Mouse (Mus musculus) liver, embryonic 13.5 days (tissue): ENCODE measurements around the gene Dntt. TPM values are rescaled to one million over a fixed set of nuclear protein-coding genes. Genes with fewer than 3 reads are reported as not detected.
A peak's percentile ranks its signal among the peaks of the same experiment; 100 is the strongest.

Experiments used
- ATAC-seq: fragments of 200-750 bp; cut with Nextera tagmentation; 2 replicates; pipeline ENCODE4 v1.8.0; 2017; ENCODE audit warnings: low read depth, mild to moderate bottlenecking, moderate number of reproducible peaks, moderate library complexity
- DNase-seq: peaks from one replicate; pipeline ENCODE4 v3.0.0; 2022
- H3K27ac ChIP-seq: fragments of 300-500 bp; sonication (generic); 2 replicates; pipeline ENCODE4 v1.5.1; 2015; ENCODE audit warnings: moderate library complexity, mild to moderate bottlenecking, inconsistent platforms
- H3K27me3 ChIP-seq: fragments of 300-500 bp; sonication (generic); 2 replicates; pipeline ENCODE4 v1.6.1; 2015; ENCODE audit warnings: mild to moderate bottlenecking, inconsistent platforms
- H3K36me3 ChIP-seq: fragments of 300-500 bp; sonication (generic); 2 replicates; pipeline ENCODE4 v1.6.1; 2015; ENCODE audit warnings: mild to moderate bottlenecking, inconsistent platforms
- H3K4me1 ChIP-seq: fragments of 300-500 bp; sonication (generic); replicated peaks from 2 replicates; pipeline ENCODE4 v1.6.1; 2015; ENCODE audit warnings: inconsistent platforms
- H3K4me2 ChIP-seq: fragments of 300-500 bp; sonication (generic); 2 replicates; pipeline ENCODE4 v1.6.1; 2015; ENCODE audit warnings: inconsistent platforms, mild to moderate bottlenecking, moderate library complexity
- H3K4me3 ChIP-seq: fragments of 300-500 bp; sonication (generic); replicated peaks from 2 replicates; pipeline ENCODE4 v1.5.1; 2015; ENCODE audit warnings: mild to moderate bottlenecking, inconsistent platforms
- H3K9ac ChIP-seq: fragments of 300-500 bp; sonication (generic); 2 replicates; pipeline ENCODE4 v1.6.1; 2015; ENCODE audit warnings: mild to moderate bottlenecking, inconsistent platforms
- H3K9me3 ChIP-seq: fragments of 300-500 bp; sonication (generic); replicated peaks from 2 replicates; pipeline ENCODE4 v1.6.1; 2016; ENCODE audit warnings: inconsistent platforms
- WGBS: fragments of 180-500 bp; shearing (Covaris S2); methylation state at CpG from one replicate; pipeline ENCODE4 v1.1.7; 2015; ENCODE audit not compliant: insufficient replicate concordance; 5-methylcytosine and 5-hydroxymethylcytosine counted together
- polyA plus RNA-seq: library from polyadenylated mRNA; unstranded; fragments of >200 nt; fragmentation: Nextera tagmentation; extraction: Ambion mirVana; gene quantifications from 2 replicates; pipeline ENCODE4 v1.2.1, GENCODE M21; 2015

Gene Dntt
- polyA plus RNA-seq, 1 experiment from 2014 or later, result 0.07 TPM

DNA sequence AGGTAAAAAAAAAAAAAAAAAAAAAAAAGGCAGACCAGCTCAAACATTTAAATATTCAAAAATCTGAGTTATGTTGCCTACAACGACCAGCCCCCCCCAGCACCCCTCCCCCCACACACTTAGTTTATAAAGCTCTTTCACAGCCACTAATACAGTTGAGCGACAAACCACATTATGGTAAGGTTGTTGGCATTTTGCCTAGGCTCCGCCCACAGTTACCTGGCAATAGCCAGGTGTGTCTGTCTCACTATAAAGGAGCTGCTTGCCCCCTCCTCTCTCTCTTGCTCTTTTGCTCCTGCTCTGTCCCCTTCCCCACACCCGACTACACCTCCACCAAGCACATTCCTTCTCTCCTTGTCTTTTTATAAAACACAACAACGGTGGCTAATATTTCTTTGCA lies 17.4 kb upstream of the Dntt start:
- Histone ChIP-seq H3K4me1 (peaks cover 6% of the 10 kb centered on the region), H3K27ac (no peak overlapping the region), H3K4me2 (no peak overlapping the region), H3K36me3 (no peaks in the 10 kb centered on the region), H3K9me3 (no peaks in the 10 kb centered on the region), H3K9ac (no peak overlapping the region), H3K27me3 (peaks cover 29% of the 10 kb centered on the region), H3K4me3 (no peak overlapping the region)
- WGBS, result 25% methylated on average over 5 of the region's 5 CpGs
- no peak for ATAC-seq
- no peak for DNase-seq

DNA sequence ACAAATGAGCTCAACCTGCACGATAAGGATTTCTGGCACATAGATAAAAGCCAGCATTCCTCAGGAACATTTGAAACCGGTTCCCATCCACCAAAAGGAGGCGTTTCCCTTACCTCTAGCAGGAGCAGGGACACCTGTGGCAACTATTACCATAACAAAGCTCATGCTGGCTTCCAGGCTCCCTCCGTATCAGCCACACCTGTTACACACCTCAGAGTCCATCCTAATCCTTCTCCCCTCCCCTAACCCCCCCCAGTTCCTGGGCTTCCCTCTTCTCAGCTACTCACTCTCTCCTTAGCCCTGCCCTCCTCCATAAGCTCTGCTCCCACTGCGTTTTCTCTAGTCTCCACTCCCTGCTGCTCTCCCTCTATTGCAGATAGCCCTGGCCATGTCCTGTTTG lies 15.5 kb upstream of the Dntt start:
- ATAC-seq (no peak), DNase-seq (no peak)
- Histone ChIP-seq H3K4me3 (no peak overlapping the region), H3K9ac (no peak overlapping the region), H3K27me3 (peaks cover 27% of the 10 kb centered on the region), H3K4me1 (peaks cover 6% of the 10 kb centered on the region), H3K27ac (no peak overlapping the region), H3K36me3 (no peaks in the 10 kb centered on the region), H3K9me3 (no peaks in the 10 kb centered on the region), H3K4me2 (no peak overlapping the region)
- WGBS, result 9% methylated on average over 5 of the region's 5 CpGs

DNA sequence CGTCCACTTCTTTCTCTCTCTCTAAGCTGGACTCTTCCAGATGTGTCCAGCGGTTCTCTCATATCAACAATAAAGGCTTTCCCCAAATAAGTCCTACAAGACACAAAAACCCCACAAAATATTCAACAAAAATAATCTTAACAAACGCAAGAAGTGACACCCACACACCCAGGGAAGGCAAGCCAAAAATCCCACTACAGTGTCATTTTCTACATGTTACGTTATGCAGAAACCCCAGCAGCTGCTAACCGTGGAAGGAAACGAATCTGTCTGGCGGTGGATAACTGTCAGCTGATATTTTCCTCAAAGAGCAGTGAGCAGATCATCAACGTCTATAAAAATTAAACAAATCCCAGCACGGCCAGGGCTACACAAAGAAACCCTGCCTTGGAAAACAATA lies 15.1 kb upstream of the Dntt start:
- WGBS, result 16% methylated on average over 9 of the region's 9 CpGs
- H3K4me2 ChIP-seq, result no peak overlapping the region
- H3K36me3 ChIP-seq, result no peaks in the 10 kb centered on the region
- no peaks in the 10 kb centered on the region for H3K9me3 ChIP-seq
- no peak for DNase-seq
- no peak overlapping the region for H3K4me3 ChIP-seq
- H3K9ac ChIP-seq, result no peak overlapping the region
- H3K4me1 ChIP-seq, result peaks cover 6% of the 10 kb centered on the region
- ATAC-seq, result no peak
- no peak overlapping the region for H3K27ac ChIP-seq
- H3K27me3 ChIP-seq, result peaks cover 29% of the 10 kb centered on the region

DNA sequence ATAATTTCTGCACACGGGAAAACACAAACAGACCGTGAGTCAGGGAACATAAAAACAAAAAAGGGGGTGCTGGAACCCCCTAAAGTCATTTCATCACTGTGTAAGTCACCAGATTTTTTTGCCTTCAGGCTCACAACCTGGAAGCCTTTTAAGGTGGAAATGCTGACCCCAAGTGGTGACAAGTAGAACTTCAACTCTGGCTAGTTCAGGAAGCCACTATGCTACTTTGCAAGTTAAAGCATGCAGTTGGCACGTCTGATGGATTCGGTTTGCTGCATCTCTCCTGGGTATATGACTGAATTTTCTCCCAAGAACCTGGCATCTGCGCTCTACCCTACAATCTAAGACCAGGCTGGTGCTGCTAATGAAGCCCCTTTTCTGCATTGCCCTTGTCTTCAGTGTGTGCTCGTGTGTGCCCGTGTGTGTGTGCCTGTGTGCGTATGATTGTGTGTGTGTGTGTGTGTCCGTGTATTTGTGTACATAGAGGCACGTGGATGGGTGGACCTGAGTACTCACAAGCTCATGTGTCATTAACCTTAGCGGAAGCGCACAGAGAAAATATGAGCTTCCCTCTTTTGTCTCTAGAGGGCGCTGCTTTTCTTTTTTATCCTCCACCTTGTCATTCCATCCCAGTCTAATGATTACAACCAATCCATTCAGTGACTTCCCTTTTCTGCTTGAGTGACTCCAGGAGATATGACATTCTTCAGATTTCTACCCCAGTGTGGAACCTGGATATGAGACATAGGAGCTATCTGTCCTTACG lies 12.9 kb upstream of the Dntt start:
- Histone ChIP-seq H3K27me3 (peaks cover 29% of the 10 kb centered on the region), H3K9me3 (no peaks in the 10 kb centered on the region), H3K9ac (0 out of 2 replicates have a peak overlapping the region, but pooled peaks have one; percentile 5), H3K27ac (no peak overlapping the region), H3K4me3 (peak overlapping the region; percentile 24), H3K4me1 (peaks cover 6% of the 10 kb centered on the region), H3K4me2 (peak overlapping the region; percentile 59), H3K36me3 (no peaks in the 10 kb centered on the region)
- DNase-seq, result peak; percentile 20
- no peak for ATAC-seq
- 12% methylated on average over 14 of the region's 14 CpGs for WGBS

DNA sequence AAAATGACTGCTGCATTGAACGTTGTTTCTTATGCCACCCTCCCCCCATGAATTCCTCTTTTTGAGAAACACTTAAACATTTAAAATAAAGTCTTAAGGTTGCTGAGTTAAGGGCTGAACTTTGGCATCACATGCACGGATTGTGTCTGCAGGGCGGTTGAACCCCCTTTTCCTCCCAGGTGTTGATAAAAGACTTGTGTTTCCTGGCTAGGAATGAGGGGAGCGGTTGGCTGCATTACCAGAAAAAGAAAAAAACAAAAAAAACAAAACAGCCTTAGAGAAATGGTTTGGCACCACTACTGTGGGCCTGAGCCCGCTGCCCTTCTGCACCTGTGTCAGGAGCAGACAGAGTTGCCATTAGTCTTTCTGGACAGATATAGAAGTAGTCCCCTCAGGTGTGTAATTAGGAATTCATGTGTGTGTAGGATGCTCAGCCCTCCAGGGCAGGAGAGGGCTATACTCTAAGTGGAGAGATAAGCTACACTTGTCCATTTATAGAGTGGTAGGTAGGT lies 9.9 kb upstream of the Dntt start:
- WGBS, result 52% methylated on average over 5 of the region's 5 CpGs
- Histone ChIP-seq H3K9me3 (no peaks in the 10 kb centered on the region), H3K4me1 (peaks cover 6% of the 10 kb centered on the region), H3K27me3 (peaks cover 14% of the 10 kb centered on the region), H3K36me3 (no peaks in the 10 kb centered on the region), H3K27ac (no peak overlapping the region), H3K4me3 (no peak overlapping the region), H3K4me2 (no peak overlapping the region), H3K9ac (no peak overlapping the region)
- DNase-seq (no peak), ATAC-seq (no peak)

DNA sequence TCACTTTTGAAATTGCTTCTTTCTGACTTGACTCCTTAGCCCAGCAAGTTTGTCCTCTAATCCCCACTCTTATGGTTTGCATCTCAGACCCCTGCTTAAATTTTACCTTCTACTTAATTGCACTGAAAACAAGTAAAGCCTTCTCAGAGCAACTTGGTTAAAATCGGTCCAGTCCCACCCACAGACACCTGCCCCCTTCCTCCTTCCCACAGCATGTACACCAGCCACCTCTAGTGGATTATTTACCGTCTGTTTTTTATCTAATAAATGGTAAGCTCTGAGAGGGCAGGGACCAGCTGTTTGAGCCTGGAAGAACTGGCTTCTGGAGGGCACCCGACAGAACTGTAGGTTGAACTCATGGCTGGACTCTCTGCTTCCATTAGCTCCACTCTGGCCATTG lies 8.5 kb upstream of the Dntt start:
- no peak overlapping the region for H3K9ac ChIP-seq
- no peak for DNase-seq
- no peak overlapping the region for H3K4me3 ChIP-seq
- H3K4me1 ChIP-seq, result peaks cover 6% of the 10 kb centered on the region
- H3K27ac ChIP-seq, result no peak overlapping the region
- H3K4me2 ChIP-seq, result no peak overlapping the region
- no peaks in the 10 kb centered on the region for H3K36me3 ChIP-seq
- H3K27me3 ChIP-seq, result peaks cover 5% of the 10 kb centered on the region; the same call in 1 of the 2 replicates
- H3K9me3 ChIP-seq, result no peaks in the 10 kb centered on the region
- 56% methylated on average over 3 of the region's 3 CpGs for WGBS
- ATAC-seq, result no peak

DNA sequence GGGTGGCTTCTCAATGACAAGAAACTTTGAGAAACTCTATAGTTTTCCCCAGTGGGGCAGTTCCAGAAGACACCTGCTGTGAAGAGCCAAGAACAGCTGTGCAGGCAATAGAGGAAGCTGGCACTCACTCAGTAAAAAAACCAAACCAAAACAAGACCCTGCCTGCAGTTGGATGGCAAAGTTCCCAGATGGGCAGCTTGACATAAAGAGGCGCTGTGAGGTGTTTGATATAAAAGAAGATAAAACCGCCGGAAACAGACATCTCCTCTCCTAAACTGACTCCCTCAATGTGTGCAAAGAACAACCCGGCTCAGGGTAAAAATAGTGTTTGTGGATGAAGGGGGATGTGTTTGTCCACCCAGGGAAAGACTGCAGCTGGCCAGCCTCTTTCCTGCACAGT lies 6.8 kb upstream of the Dntt start:
- 64% methylated on average over 4 of the region's 4 CpGs for WGBS
- Histone ChIP-seq H3K9ac (no peak overlapping the region), H3K27ac (no peak overlapping the region), H3K36me3 (no peaks in the 10 kb centered on the region), H3K27me3 (peaks cover 5% of the 10 kb centered on the region; the same call in 1 of the 2 replicates), H3K4me3 (no peak overlapping the region), H3K4me2 (no peak overlapping the region), H3K9me3 (no peaks in the 10 kb centered on the region), H3K4me1 (no peaks in the 10 kb centered on the region)
- DNase-seq, result no peak
- ATAC-seq, result no peak

DNA sequence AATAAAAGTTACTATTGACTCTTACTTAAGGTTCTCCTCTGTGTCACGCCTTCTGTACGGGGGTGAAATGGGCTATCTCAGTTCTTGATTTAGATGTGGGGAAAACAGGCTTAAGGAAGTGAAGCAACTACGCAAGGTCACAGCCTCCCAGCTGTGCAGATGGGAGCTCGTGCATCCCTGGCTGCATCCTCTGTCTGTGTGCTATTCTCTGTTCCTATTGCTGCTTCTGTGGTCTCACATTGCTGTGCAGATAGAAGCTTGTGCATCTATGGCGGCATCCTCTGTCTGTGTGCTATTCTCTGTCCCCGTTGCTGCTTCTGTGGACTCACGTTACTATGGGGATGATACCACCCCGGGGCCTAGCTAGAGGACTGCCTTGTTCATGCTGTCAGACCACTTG lies 2.5 kb upstream of the Dntt start:
- Histone ChIP-seq H3K36me3 (no peaks in the 10 kb centered on the region), H3K9ac (no peak overlapping the region), H3K27ac (no peak overlapping the region), H3K4me3 (no peak overlapping the region), H3K4me1 (no peaks in the 10 kb centered on the region), H3K27me3 (0 out of 2 replicates have a peak, but pooled peaks cover 6% of the 10 kb centered on the region), H3K9me3 (no peaks in the 10 kb centered on the region), H3K4me2 (no peak overlapping the region)
- no peak for DNase-seq
- no peak for ATAC-seq
- 56% methylated on average over 8 of the region's 8 CpGs for WGBS

DNA sequence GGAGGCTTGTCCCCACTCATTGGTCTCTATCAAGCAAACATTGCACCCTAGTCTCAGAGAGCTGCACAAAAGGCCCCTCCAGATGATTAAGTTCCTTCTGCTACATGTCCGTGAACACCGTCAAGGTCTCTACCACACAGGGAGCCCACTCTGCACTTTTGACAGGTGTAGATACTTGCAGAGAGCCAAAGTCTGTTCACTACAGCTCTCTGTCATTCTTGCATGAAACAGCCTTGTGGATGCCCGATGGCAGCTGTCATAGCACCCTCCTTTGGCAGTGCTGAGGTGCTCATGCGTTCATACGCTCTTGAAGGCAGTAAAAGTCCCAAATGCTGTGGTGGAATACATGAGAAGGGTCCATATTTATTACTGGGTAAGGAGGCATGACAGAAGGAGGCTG lies 2.1 kb upstream of the Dntt start:
- H3K36me3 ChIP-seq, result no peaks in the 10 kb centered on the region
- no peaks in the 10 kb centered on the region for H3K4me1 ChIP-seq

DNA sequence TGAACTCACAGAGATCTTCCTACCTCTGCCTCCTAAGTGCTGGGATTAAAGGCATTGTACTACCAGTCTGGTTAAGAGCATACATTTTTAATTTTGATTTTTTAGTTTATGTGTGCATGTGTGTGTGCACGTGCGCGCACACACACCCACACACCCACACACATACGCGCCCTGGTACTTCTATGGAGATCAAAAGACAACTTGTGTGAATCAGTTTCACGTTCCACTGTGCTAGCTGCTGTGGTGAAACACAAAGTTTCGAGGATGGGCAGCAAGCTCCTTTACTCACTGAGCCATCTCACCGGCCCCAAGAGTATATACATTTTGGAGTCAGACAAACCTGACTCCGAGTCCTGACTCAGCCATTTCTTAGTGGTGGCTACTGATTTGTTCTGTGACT lies 1.5 kb upstream of the Dntt start:
- Histone ChIP-seq H3K4me1 (no peaks in the 10 kb centered on the region), H3K9me3 (no peaks in the 10 kb centered on the region), H3K4me2 (no peak overlapping the region), H3K4me3 (no peak overlapping the region), H3K27me3 (0 out of 2 replicates have a peak, but pooled peaks cover 12% of the 10 kb centered on the region), H3K36me3 (no peaks in the 10 kb centered on the region), H3K27ac (no peak overlapping the region), H3K9ac (no peak overlapping the region)
- DNase-seq (no peak), ATAC-seq (no peak)
- WGBS, result 80% methylated on average over 9 of the region's 9 CpGs

More for the DNA sequence above, 2.1 kb upstream of the Dntt start:
- DNase-seq (no peak), ATAC-seq (no peak)
- Histone ChIP-seq H3K4me2 (no peak overlapping the region), H3K9ac (no peak overlapping the region), H3K4me3 (no peak overlapping the region), H3K27me3 (0 out of 2 replicates have a peak, but pooled peaks cover 10% of the 10 kb centered on the region), H3K9me3 (no peaks in the 10 kb centered on the region), H3K27ac (no peak overlapping the region)
- WGBS, result 68% methylated on average over 5 of the region's 5 CpGs

DNA sequence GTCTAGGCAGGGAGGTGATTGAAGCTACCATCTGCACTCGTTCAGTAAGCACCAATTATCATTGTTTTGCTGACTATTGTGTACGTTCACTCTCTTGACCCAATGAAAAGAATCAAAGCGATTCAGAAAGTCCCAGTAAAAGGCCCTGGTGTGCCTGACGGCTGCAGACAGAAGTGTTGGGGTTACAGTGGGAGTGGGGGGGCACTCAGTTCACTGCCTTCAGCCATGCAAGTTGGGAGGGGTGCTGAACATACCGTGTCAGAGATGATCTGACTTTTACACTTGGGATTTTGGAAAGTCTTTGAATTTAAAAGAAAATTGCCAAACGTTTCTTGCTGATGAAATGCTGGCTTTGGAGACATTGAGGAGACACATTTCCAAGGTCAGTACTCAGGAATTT lies 1.1 kb downstream of the Dntt start:
- Histone ChIP-seq H3K4me1 (no peaks in the 10 kb centered on the region), H3K4me2 (no peak overlapping the region), H3K4me3 (no peak overlapping the region), H3K9me3 (no peaks in the 10 kb centered on the region), H3K36me3 (no peaks in the 10 kb centered on the region), H3K27me3 (0 out of 2 replicates have a peak, but pooled peaks cover 12% of the 10 kb centered on the region), H3K9ac (no peak overlapping the region), H3K27ac (no peak overlapping the region)
- ATAC-seq (no peak), DNase-seq (no peak)
- WGBS, result 56% methylated on average over 6 of the region's 6 CpGs

DNA sequence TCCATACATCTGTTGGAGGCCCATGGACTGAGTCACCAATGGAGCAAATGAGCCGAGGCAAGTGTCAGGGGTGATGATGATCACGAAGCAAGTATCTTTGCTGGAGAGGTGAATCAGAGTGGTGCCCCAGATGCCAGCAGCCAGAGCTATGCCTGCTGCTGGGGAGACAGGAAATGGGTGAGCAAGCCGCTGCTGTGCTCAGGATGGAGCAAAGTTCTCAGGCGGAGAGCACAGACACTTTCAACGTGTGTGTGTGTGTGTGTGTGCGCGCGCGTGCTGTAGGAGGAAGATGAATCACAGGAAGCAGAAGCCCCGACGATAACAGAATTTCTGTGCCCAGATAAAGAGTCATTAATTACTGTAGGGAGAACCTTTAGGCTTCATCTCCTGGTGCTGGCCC lies 1.9 kb downstream of the Dntt start:
- H3K27ac ChIP-seq, result no peak overlapping the region
- ATAC-seq, result no peak
- no peak overlapping the region for H3K9ac ChIP-seq
- H3K4me3 ChIP-seq, result no peak overlapping the region
- 0 out of 2 replicates have a peak, but pooled peaks cover 12% of the 10 kb centered on the region for H3K27me3 ChIP-seq
- H3K4me2 ChIP-seq, result no peak overlapping the region
- 9% methylated on average over 11 of the region's 11 CpGs for WGBS
- H3K36me3 ChIP-seq, result no peaks in the 10 kb centered on the region
- no peaks in the 10 kb centered on the region for H3K9me3 ChIP-seq
- H3K4me1 ChIP-seq, result no peaks in the 10 kb centered on the region
- DNase-seq, result no peak
